Mouse (Mus musculus) layer of hippocampus, adult 2 months (tissue): ENCODE measurements at regions not wholly inside any gene's neighbourhood (a gene's known extent, or its start where the extent isn't known, plus 50 kb on each side); places are given as distances from the start of the nearest gene placed in this dataset.

ENCODE experiments used
- DNase-seq, 2 experiments: peaks; one replicate each; pipeline ENCODE4 v3.0.0; 2022; ENCODE audit warnings: low spot score in 2 of 2
- H3K27ac ChIP-seq: fragments of 200-600 bp; 2 replicates; pipeline ENCODE4 v1.8.1; 2022
- H3K4me3 ChIP-seq: fragments of 200-600 bp; 2 replicates; pipeline ENCODE4 v1.8.1; 2022; ENCODE audit warnings: mild to moderate bottlenecking
- CTCF ChIP-seq: fragments of 200-600 bp; conservative IDR thresholded peaks from 2 replicates; pipeline ENCODE4 v1.8.1; 2022; ENCODE audit warnings: antibody characterized with exemption, mild to moderate bottlenecking, moderate library complexity

DNA sequence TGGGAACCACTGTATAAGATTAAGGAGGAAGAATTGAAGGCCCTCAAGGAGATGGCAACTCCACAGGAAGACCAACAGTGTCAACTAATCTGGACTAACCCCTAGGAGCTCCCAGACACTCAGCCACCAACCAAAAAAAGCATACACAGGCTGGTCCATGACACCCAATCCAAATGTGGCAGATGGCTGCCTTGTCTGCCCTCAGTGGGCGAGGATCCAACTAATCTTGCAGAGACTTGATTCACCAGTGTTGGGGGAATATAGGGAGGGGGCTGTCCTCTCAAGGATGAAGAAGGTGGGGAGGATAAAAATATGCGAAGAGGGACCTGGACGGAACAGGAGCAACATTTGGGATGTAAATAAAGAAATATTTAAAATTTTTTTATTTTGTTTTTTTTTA lies 629.1 kb upstream of the Pitx2 start:
- TF ChIP-seq CTCF, result no peak
- no peak for DNase-seq
- Histone ChIP-seq H3K4me3 (no peak overlapping the region), H3K27ac (no peak overlapping the region)

DNA sequence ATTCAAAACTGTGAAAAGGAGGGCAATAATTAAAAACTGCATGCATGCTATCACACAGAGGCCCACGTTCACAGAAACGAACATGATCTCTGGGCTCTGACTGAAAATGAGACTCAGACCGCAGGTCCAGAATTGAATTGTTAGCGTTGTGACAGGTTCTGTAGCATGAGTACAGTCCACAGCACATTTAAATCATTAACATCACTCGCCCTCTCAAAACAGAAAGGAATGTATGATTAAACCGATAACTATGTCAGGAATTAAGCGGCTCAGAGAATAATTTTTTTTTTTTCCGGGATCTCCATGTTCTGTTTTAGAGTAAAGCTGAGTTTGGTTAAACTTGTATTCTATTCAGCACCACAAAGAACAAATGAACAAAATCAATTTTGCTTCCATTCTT lies 634.3 kb upstream of the Pitx2 start:
- Histone ChIP-seq H3K4me3 (no peak overlapping the region), H3K27ac (no peak overlapping the region)
- DNase-seq, result no peak
- no peak for TF ChIP-seq CTCF

DNA sequence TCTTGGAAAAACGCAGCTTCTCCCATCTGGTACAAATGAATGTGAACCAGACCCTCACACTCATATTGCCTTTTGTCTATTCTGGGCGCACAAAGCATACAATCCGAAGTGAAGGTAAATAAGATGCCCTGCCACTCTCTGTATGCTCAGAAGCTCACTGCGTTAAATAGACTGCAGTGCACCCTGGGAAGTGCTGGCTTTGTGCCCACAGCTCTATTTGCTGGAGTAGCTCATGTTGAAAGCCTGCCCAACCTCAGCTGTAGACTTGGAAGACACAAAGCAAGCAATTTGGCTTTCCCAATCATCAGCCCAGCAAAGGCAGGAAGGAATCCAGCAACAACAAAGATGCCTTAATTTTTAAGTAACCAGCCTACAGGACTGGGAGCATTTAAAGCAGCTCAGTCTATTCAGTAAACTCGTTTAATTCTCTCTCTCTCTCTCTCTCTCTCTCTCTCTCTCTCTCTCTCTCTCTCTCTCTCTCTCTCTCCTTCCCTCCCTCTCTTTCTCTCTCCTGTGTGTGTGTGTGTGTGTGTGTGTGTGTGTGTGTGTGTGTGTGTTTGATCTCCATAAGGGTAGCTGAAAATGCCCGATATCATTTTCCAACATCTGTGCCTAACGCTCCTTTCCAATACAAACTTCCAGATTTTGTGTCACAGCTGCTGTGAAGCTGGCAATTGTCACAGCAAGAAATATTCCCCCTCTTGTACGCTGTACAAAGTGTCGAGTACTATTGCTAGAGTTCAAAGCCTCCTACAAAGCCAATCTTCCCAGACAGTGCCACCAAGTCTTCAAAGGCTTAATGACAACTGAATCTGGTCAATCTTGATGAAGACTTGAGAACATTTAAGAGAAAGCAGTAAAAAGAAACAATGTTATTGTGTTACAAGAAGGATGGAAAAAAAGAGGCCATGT lies 650.5 kb upstream of the Fam241a start:
- Histone ChIP-seq H3K4me3 (no peak overlapping the region), H3K27ac (peak overlapping the region; percentile 53; the same call in 1 of the 2 replicates)
- DNase-seq, result peak; percentile 68 to 84
- TF ChIP-seq CTCF, result no peak

DNA sequence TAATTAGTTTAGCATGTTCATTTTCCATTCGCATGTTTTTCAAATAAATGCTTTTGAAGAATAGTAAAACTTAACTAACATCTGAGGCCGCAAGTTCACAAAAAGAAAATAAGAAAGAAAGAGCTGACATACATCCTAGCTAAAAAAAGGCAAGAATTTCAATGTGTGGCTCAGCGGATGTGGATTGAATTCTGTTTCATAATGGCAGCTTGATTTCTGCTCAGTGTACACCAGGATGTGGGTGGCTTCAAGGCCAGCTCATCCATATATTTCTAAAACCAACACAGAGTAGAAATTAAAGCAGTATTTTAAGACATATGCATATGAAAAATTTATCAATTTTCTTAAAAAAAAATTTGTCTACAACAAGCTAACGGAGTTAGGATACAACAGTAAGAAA lies 629.3 kb upstream of the Fam241a start:
- DNase-seq, result no peak
- no peak overlapping the region for H3K4me3 ChIP-seq
- TF ChIP-seq CTCF, result no peak

DNA sequence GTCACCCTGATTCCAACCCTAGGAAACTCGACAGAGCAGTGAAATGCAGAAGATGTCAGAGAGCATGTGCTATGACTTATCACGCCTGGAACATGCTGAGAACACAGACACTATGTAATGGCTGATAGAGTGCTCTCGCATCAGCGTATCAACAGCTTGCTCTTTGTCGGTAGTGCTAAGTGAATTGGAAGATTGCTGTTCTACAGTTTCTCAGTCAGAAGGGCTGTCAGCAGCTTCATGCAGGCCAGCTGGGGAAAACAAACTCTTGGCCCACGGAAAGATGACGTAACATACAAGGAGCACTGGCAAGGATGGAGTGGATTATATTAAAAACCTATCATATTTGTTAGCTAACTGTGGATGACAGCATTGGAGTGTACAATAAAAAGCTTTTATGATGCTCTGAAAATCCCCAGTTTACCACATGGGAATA lies 624.6 kb upstream of the Fam241a start:
- DNase-seq, result peak; percentile 53 to 77
- Histone ChIP-seq H3K4me3 (peak overlapping the region; percentile 40), H3K27ac (peak overlapping the region; percentile 88)
- no peak for TF ChIP-seq CTCF

More for the DNA sequence above, 629.3 kb upstream of the Fam241a start:
- no peak overlapping the region for H3K27ac ChIP-seq

DNA sequence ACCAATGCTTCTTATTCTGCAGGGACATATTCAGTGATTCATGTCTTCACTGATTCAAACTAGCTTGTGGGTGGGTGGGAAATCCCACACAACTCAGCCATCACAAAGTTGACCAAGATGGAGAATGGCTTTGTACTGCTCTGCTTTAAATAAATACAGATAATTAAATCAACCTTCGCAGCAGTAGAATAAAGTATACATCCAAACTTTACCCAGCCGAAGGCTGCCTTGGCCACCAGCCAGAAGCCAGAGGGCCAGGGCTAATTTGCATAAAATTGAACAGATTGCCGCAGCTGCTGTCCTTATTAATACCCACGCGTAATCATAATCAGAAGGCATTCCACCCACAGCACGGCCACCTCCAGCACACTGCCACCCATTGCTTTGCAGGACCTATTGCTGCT lies 623.8 kb upstream of the Fam241a start:
- no peak for TF ChIP-seq CTCF
- peak overlapping the region; percentile 40 for H3K4me3 ChIP-seq
- DNase-seq, result peak; percentile 35 to 42
- H3K27ac ChIP-seq, result peak overlapping the region; percentile 88

DNA sequence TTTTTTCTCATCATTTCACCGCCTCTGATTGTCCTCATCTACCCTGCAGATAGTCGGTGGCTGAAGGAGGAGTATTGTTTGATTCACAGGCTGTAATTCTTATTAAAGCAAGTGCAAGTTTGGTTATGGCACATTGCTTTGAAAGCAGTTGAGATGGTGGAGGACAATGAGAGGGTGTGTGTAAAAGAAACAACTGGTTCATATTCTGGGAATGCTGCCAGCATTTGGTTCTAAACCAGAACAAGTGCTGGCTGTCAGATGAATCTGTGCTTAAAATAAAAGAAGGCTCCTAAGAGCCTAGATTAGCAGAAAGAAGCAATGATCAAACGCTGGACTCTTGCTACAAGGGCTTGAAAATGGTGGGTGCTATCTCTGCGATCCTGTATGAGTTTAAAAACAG lies 622.7 kb upstream of the Fam241a start:
- no peak for TF ChIP-seq CTCF
- DNase-seq, result peak; percentile 52 to 65
- Histone ChIP-seq H3K27ac (peak overlapping the region; percentile 88), H3K4me3 (no peak overlapping the region)

DNA sequence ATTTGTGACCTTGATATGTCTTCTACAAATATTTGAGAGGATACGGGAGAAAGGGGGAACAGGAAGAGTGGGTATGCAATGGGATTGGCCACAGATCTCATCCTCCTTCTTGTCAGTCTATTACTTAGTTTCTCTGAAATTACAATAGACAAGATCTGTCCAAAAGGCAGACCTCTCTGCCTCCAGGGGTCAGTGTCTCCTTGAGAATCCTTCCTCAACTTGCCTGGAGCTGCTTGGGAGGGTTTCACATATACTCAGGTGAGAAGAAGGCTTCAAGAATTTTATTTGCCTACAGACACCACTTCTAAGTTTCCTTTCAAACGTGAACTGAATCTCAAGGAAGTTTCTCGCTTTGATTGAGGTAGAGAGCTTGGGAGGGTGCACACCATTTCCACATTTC lies 575.0 kb upstream of the Fam241a start:
- peak; percentile 62 for TF ChIP-seq CTCF
- H3K4me3 ChIP-seq, result no peak overlapping the region
- no peak overlapping the region for H3K27ac ChIP-seq
- DNase-seq, result no peak

DNA sequence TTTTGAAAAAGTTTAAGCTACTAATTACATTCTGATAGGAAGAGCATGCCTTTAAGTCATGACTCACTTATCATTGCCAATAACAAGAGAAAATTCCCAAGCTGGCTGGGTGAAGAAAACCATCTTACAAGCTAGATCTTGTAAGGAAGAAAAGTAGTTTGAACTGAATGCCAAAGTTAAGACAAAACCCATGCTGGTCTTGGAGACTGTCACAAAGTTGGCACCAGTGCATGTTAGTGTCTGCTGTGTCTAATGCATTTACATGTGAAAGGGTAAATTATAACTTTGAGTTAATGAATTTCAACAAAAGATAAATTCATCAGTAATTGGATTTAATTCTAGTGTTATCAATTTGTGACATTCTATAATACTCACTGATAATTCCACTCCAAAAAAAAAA lies 533.6 kb upstream of the Fam241a start:
- no peak for DNase-seq
- TF ChIP-seq CTCF, result no peak
- H3K27ac ChIP-seq, result no peak overlapping the region
- H3K4me3 ChIP-seq, result no peak overlapping the region

DNA sequence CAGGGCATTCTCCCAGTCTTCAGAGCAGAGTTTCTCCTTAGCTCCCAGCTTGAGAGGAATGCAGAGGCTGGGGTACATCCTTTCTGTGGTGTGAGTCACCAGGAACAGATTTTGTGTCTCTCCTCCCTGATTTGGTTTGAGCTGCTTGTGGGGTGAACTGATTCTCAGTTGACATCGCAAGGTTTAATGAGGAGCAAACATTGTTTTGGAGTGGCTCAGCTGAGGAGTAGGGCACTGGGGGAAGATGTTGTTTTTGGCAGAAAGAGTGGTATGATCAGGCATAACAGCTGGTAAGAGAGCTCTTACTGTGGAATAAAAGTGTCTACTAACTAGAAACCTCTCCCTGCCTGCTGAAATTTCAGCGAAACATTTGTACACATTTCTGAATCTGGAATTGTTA lies 519.4 kb upstream of the Fam241a start:
- TF ChIP-seq CTCF, result no peak
- H3K4me3 ChIP-seq, result no peak overlapping the region
- no peak for DNase-seq
- no peak overlapping the region for H3K27ac ChIP-seq

DNA sequence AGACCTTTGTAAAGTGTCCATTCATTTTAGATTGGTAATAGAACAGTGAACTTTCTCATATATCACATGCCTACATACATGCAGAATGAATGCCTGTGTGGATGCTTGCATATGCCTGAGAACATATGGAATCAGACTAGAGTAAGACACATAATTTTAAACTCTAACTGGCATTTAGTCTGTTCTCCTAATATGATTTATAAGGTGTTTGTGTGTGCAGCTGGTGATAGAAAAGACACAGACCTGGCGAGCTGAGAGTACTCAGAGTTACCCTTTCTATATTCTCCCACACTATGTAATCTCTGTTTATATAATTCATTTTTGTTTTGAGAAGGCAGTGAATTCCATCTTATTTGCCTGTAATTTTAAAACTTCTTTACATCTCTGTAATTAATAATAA lies 517.4 kb upstream of the Fam241a start:
- DNase-seq, result no peak
- no peak for TF ChIP-seq CTCF
- Histone ChIP-seq H3K27ac (no peak overlapping the region), H3K4me3 (no peak overlapping the region)

DNA sequence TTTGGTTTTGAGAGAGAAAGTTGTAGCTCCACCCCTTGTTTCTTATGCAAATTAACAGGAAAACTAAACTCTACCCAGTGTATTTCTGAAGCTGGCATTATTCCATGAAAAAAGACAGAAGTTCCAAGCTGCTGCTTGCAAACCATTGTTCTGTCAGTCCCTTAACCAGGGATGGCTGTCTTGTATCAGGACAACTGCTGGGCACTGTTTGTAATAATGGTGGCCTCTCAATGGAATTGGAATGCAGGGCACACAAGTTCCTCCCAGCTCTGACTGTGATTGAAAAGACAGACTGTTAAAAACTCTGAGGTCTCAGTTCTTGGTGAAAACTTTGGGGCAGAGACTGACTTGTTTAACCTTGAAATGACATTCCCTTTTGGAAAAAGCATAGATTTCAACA lies 516.0 kb upstream of the Fam241a start:
- DNase-seq, result no peak
- no peak for TF ChIP-seq CTCF
- Histone ChIP-seq H3K27ac (no peak overlapping the region), H3K4me3 (no peak overlapping the region)

DNA sequence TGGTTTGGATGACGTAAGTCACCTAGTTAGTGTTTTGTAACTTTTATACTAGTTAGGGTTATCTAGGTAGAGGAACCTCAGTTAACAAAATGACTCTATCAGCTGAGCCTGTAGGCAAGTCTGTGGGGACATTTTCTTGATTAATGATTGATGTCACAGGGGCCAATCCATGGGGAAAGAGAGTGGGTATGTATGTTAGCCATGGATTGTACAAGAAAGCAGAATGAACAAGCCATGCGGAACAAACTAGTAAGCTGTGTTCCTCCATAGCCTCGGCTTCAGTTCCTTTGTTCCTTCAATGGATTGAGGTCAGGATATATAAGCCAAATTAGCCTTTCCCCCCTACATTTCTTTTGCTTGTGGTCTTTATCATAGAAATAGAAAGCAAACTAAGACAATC lies 498.7 kb upstream of the Fam241a start:
- Histone ChIP-seq H3K4me3 (no peak overlapping the region), H3K27ac (no peak overlapping the region)
- no peak for TF ChIP-seq CTCF
- DNase-seq, result no peak

DNA sequence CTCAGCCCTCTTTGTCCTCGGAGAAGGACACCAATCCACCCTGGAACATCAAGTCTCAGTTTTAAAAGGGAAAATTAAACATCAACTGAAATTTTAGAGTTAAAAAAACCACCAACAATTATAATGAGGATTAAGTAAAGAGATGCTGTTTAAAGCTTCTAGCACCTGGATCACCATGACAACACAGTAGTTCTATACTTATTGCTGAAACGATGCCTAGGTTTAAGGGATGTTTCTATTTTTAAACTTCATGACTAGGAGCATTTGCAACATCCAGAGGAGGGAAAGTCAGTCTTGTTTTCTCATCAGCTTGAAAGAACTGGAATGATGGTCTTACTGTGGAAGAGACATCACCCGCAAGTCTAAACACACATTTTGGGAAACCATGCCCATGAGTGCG lies 484.5 kb upstream of the Fam241a start:
- no peak overlapping the region for H3K4me3 ChIP-seq
- H3K27ac ChIP-seq, result no peak overlapping the region
- TF ChIP-seq CTCF, result no peak
- no peak for DNase-seq
